Mouse (Mus musculus): ENCODE measurements around the gene Afap1l2. TPM values are rescaled to one million over a fixed set of nuclear protein-coding genes. Genes with fewer than 3 reads are reported as not detected.

Gene Afap1l2
- total and polyA plus RNA-seq, 2 experiments from 2014 or later = 12.3 to 20.8 TPM

GRCm38 (mm10) chr19:56993763-56994162, 14.3 kb downstream of the Afap1l2 start:
- DNase-seq (ENCODE audit: low spot score) (no peak), ATAC-seq (no peak)
- no peaks in the 10 kb centered on the region for H3K27me3 ChIP-seq (ENCODE audit: insufficient read depth, low read length)
- H3K27ac ChIP-seq = no peak overlapping the region
- H3K4me3 ChIP-seq (ENCODE audit: low read length) = no peak overlapping the region
- 71% methylated on average over 4 of the region's 4 CpGs for WGBS
- H3K9ac ChIP-seq (replicated peaks; ENCODE audit: low read length) = no peak overlapping the region
- no peaks in the 10 kb centered on the region for H3K9me3 ChIP-seq (ENCODE audit: low read length)
- no peak overlapping the region for H3K4me2 ChIP-seq (ENCODE audit: low read depth, low read length)
- peaks cover 20% of the 10 kb centered on the region for H3K4me1 ChIP-seq (ENCODE audit: insufficient read depth, low read length)
- no peak for TF ChIP-seq CTCF (IDR thresholded peaks at IDR 0.05; ENCODE audit: low read depth)
- no peaks in the 10 kb centered on the region for H3K36me3 ChIP-seq (ENCODE audit: insufficient read depth, low read length)

- no peak for DNase-seq (ENCODE audit: low spot score)
- H3K4me2 ChIP-seq (ENCODE audit: low read depth, low read length) = no peak overlapping the region
- H3K4me1 ChIP-seq (ENCODE audit: insufficient read depth, low read length) = peaks cover 20% of the 10 kb centered on the region
- H3K27me3 ChIP-seq (ENCODE audit: insufficient read depth, low read length) = no peaks in the 10 kb centered on the region
- H3K9ac ChIP-seq (replicated peaks; ENCODE audit: low read length) = no peak overlapping the region
- no peak overlapping the region for H3K4me3 ChIP-seq (ENCODE audit: low read length)
- no peak overlapping the region for H3K27ac ChIP-seq
- ATAC-seq = no peak
- H3K36me3 ChIP-seq (ENCODE audit: insufficient read depth, low read length) = no peaks in the 10 kb centered on the region
- no peak for TF ChIP-seq CTCF (IDR thresholded peaks at IDR 0.05; ENCODE audit: low read depth)
- 78% methylated on average over 8 of the region's 8 CpGs for WGBS
- H3K9me3 ChIP-seq (ENCODE audit: low read length) = no peaks in the 10 kb centered on the region
These were observed 15.0 kb downstream of the Afap1l2 start for GRCm38 (mm10) chr19:56992978-56993545.

GRCm38 (mm10) chr19:56990367-56991111, 17.5 kb downstream of the Afap1l2 start:
- Histone ChIP-seq H3K9me3 (ENCODE audit: low read length) (no peaks in the 10 kb centered on the region), H3K27ac (no peak overlapping the region), H3K36me3 (ENCODE audit: insufficient read depth, low read length) (no peaks in the 10 kb centered on the region), H3K27me3 (ENCODE audit: insufficient read depth, low read length) (no peaks in the 10 kb centered on the region), H3K4me2 (ENCODE audit: low read depth, low read length) (no peak overlapping the region), H3K4me3 (ENCODE audit: low read length) (no peak overlapping the region), H3K4me1 (ENCODE audit: insufficient read depth, low read length) (peaks cover 15% of the 10 kb centered on the region; the same call in 1 of the 2 replicates), H3K9ac (replicated peaks; ENCODE audit: low read length) (no peak overlapping the region)
- ATAC-seq (peak; percentile 72), DNase-seq (ENCODE audit: low spot score) (peak; percentile 67)
- 16% methylated on average over 14 of the region's 14 CpGs for whole genome bisulfite sequencing
- TF ChIP-seq CTCF (IDR thresholded peaks at IDR 0.05; ENCODE audit: low read depth) = no peak

- Histone ChIP-seq H3K4me3 (ENCODE audit: low read length) (no peak overlapping the region), H3K4me1 (ENCODE audit: insufficient read depth, low read length) (peaks cover 15% of the 10 kb centered on the region; the same call in 1 of the 2 replicates), H3K9ac (replicated peaks; ENCODE audit: low read length) (no peak overlapping the region), H3K27me3 (ENCODE audit: insufficient read depth, low read length) (no peaks in the 10 kb centered on the region), H3K9me3 (ENCODE audit: low read length) (no peaks in the 10 kb centered on the region), H3K36me3 (ENCODE audit: insufficient read depth, low read length) (no peaks in the 10 kb centered on the region), H3K27ac (no peak overlapping the region), H3K4me2 (ENCODE audit: low read depth, low read length) (no peak overlapping the region)
- 74% methylated on average over 8 of the region's 8 CpGs for WGBS
- DNase-seq (ENCODE audit: low spot score) = peak; percentile 50
- ATAC-seq = 0 out of 2 replicates have a peak, but pooled peaks have one; percentile 43
- TF ChIP-seq CTCF (IDR thresholded peaks at IDR 0.05; ENCODE audit: low read depth) = no peak
These were observed 18.9 kb downstream of the Afap1l2 start for GRCm38 (mm10) chr19:56989171-56989570.

- no peak for ATAC-seq
- H3K4me3 ChIP-seq (ENCODE audit: low read length) = no peak overlapping the region
- H3K9me3 ChIP-seq (ENCODE audit: low read length) = no peaks in the 10 kb centered on the region
- no peak for DNase-seq (ENCODE audit: low spot score)
- no peaks in the 10 kb centered on the region for H3K36me3 ChIP-seq (ENCODE audit: insufficient read depth, low read length)
- no peak for TF ChIP-seq CTCF (IDR thresholded peaks at IDR 0.05; ENCODE audit: low read depth)
- H3K27ac ChIP-seq = no peak overlapping the region
- WGBS = 64% methylated on average over 4 of the region's 4 CpGs
- H3K27me3 ChIP-seq (ENCODE audit: insufficient read depth, low read length) = no peaks in the 10 kb centered on the region
- H3K4me1 ChIP-seq (ENCODE audit: insufficient read depth, low read length) = 0 out of 2 replicates have a peak, but pooled peaks cover 3% of the 10 kb centered on the region
- no peak overlapping the region for H3K4me2 ChIP-seq (ENCODE audit: low read depth, low read length)
- H3K9ac ChIP-seq (replicated peaks; ENCODE audit: low read length) = no peak overlapping the region
These were observed 23.8 kb downstream of the Afap1l2 start for GRCm38 (mm10) chr19:56984229-56984628.

GRCm38 (mm10) chr19:56983757-56984156, 24.3 kb downstream of the Afap1l2 start:
- Histone ChIP-seq H3K36me3 (ENCODE audit: insufficient read depth, low read length) (no peaks in the 10 kb centered on the region), H3K4me2 (ENCODE audit: low read depth, low read length) (no peak overlapping the region), H3K4me3 (ENCODE audit: low read length) (no peak overlapping the region), H3K27me3 (ENCODE audit: insufficient read depth, low read length) (no peaks in the 10 kb centered on the region), H3K4me1 (ENCODE audit: insufficient read depth, low read length) (0 out of 2 replicates have a peak, but pooled peaks cover 3% of the 10 kb centered on the region), H3K27ac (no peak overlapping the region), H3K9ac (replicated peaks; ENCODE audit: low read length) (no peak overlapping the region), H3K9me3 (ENCODE audit: low read length) (no peaks in the 10 kb centered on the region)
- WGBS = 53% methylated on average over 10 of the region's 10 CpGs
- no peak for TF ChIP-seq CTCF (IDR thresholded peaks at IDR 0.05; ENCODE audit: low read depth)
- ATAC-seq (no peak), DNase-seq (ENCODE audit: low spot score) (no peak)

GRCm38 (mm10) chr19:56981760-56982159, 26.3 kb downstream of the Afap1l2 start:
- Histone ChIP-seq H3K36me3 (ENCODE audit: insufficient read depth, low read length) (no peaks in the 10 kb centered on the region), H3K4me3 (ENCODE audit: low read length) (no peak overlapping the region), H3K4me1 (ENCODE audit: insufficient read depth, low read length) (0 out of 2 replicates have a peak, but pooled peaks cover 3% of the 10 kb centered on the region), H3K9me3 (ENCODE audit: low read length) (no peaks in the 10 kb centered on the region), H3K27ac (no peak overlapping the region), H3K4me2 (ENCODE audit: low read depth, low read length) (no peak overlapping the region), H3K9ac (replicated peaks; ENCODE audit: low read length) (no peak overlapping the region), H3K27me3 (ENCODE audit: insufficient read depth, low read length) (no peaks in the 10 kb centered on the region)
- WGBS = 67% methylated on average over 9 of the region's 9 CpGs
- no peak for TF ChIP-seq CTCF (IDR thresholded peaks at IDR 0.05; ENCODE audit: low read depth)
- ATAC-seq (no peak), DNase-seq (ENCODE audit: low spot score) (no peak)

Data from hindbrain, postnatal 0 days (tissue).